Mouse (Mus musculus) left cerebral cortex, postnatal 36 days (tissue): ENCODE measurements at regions not wholly inside any gene's neighbourhood (a gene's known extent, or its start where the extent isn't known, plus 50 kb on each side); places are given as distances from the start of the nearest gene placed in this dataset.

Source experiments
- DNase-seq, 2 experiments: peaks; one replicate each; pipeline ENCODE4 v3.0.0; 2021 to 2022; ENCODE audit warnings: low spot score in 2 of 2, mixed read lengths in 1 of 2
- intact Hi-C: fragments of 180-260 bp; cut with DNase I; formaldehyde crosslinking; loops from one replicate; pipeline ENCODE4 v1.15.1; 2025

GRCm38 (mm10) chr4:8978949-8979348, 740.1 kb upstream of the Car8 start:
- intact Hi-C loops = no loop called here

GRCm38 (mm10) chr4:8969951-8970455, 731.2 kb upstream of the Car8 start:
- intact Hi-C loops = no loop called here

More at GRCm38 (mm10) chr4:8978949-8979348, 740.1 kb upstream of the Car8 start:
- no peak for DNase-seq

GRCm38 (mm10) chr4:8968741-8969140, 729.9 kb upstream of the Car8 start:
- DNase-seq = no peak
- intact Hi-C loops = no loop called here

More at GRCm38 (mm10) chr4:8969951-8970455, 731.2 kb upstream of the Car8 start:
- DNase-seq = no peak

DNA sequence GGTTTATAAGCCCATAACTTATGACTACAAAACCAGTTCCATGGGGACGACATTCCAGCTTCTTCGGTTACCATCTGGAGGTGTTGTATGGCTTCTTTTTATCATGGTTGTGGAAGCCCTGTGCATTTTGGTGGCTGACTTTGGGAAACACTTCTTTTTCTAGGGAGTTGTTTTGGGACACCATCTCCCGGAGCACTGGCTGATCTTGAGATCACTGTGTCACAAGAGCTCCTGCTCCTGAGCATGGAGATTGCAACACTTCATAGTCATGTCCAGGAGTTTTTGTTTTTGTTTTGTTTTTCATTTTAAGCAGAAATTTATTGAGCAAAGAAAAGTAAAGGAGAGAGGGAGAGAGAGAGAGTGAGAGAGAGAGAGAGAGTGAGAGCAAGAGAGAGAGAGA, 729.1 kb upstream of the Car8 start:
- no peak for DNase-seq
- intact Hi-C loops = no loop called here

GRCm38 (mm10) chr4:8965563-8965962, 726.7 kb upstream of the Car8 start:
- DNase-seq = no peak
- intact Hi-C loops = no loop called here

GRCm38 (mm10) chr4:8962959-8963572, 724.2 kb upstream of the Car8 start:
- DNase-seq = no peak
- intact Hi-C loops = no loop called here

DNA sequence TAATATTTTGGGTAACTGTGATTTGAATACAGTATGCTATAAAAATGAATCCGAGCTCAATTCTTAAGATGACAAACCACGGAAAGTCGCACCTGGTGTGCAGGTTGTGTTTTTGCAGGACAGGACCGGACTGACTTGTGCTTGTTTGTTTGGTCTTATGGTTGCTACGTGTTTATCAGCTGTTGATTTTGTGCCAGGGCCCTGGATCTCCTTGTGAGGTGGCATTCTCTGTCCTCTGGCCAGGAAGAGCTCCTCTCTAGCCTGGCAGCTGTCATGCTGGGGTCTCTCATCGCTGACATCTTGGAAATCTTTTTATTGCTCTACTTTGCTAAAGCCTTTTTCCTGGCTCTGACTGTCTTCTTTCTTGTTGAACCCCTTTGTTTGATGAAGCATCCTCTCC, 723.0 kb upstream of the Car8 start:
- no peak for DNase-seq
- intact Hi-C loops = no loop called here

DNA sequence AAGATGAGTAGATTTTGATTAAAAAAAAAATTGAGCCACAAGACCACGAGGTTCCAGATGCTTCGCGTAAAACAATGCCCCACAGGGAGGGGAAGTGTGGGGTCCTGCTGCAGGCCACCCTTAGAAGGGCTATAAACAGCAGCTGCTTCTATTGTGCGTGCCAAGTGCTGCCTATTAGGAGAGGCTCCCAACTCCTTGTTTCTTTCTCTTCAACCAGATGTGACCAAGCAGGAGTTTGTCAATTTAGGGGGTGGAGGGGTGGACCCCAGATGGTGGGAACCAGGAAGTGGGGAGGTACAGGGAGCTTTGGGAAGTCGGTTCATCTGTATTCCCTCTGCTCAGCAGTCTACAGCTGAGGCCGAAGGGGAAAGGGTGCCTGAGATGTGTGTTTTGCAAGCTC, 718.9 kb upstream of the Car8 start:
- intact Hi-C loops = no loop called here
- DNase-seq = no peak

DNA sequence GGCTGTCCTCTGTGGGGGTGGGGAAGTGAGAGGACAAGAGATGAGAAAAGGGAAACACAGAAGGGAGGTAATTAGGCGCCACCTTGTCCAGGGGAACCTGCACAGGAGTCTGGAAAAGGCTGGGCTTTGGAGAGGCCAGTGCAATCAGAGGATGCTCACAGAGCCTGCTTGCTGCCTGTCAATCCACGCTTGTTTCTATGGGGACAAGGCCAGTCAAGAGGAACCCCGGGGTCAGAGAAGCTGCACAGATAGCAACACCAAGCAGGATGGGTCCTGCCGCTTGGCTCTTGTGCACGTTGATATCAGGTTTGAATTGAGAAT, 718.1 kb upstream of the Car8 start:
- no peak for DNase-seq

GRCm38 (mm10) chr4:8956312-8957022, 717.6 kb upstream of the Car8 start:
- DNase-seq = no peak
- intact Hi-C loops = no loop called here

More for the DNA sequence above, 718.1 kb upstream of the Car8 start:
- intact Hi-C loops = no loop called here

- intact Hi-C loops = no loop called here
- no peak for DNase-seq
Measured at GRCm38 (mm10) chr4:8955306-8955705, 716.5 kb upstream of the Car8 start.

DNA sequence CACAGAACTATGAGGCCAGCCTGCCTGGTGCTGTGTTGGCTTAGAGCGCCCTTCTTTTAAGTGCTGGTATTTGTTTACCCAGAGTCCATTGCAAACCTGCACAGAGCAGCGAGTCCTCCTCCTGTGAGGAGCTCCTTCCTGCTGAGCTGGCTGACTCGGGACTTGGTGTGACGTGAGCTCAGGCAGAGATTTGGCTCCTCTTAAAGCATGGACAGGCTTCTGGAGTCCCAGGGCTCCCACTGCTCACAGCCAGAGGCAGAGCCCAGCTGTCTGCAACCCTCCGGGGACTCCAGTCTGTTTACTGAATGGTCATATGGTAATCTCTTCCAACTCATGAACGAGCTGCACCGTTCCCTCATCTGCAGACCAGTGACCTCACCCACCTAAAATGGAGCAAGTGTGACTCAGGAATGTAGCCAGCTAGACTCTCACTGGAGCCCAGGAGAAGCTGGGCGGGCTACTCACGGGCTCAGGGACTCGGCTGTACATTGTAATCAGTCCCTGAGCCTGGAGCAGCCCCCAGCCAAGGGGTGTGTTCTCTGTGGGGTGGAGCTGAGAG, 715.6 kb upstream of the Car8 start:
- intact Hi-C loops = no loop called here
- DNase-seq = no peak

- intact Hi-C loops = no loop called here
- no peak for DNase-seq
Measured at GRCm38 (mm10) chr4:8953181-8953580, 714.3 kb upstream of the Car8 start.

DNA sequence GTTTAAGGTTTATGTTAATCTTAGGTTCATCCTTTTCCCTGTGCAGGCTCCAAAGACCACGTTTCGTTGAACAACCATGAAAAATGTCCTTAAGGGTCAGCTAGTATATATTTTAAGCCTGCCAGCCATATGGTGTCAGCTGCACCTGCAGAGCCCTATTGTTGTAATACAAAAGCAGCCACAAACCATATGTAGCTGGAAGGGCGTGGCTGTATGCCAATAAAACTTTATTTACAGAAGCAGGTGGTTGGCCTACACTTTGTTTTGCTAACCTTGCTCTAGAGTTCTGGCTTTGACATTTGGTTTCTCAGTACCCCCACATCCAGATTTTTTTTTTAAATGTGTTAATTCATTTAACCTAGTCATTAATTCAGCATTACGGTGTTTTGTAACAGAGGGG, 711.1 kb upstream of the Car8 start:
- no peak for DNase-seq
- intact Hi-C loops = no loop called here

DNA sequence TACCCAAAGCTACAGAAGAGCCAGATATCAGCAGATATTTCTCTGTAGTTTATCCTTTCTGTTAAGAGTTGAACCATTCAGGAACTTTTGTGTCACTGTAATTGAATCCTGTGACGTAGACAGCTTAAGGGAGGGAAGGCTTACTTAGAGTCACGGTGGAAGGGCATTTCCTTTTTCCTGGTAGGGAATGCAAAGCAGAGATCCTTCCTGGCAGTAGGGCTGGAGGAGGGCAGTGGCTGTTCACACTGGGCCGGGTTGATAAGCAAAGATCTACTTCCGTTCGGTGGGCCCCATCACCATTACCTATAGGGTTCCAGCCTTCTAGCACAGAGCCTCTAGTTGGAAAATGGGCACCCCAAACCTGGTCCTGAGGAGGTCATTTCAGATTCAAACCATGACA, 710.7 kb upstream of the Car8 start:
- intact Hi-C loops = no loop called here
- no peak for DNase-seq

GRCm38 (mm10) chr4:8945116-8945515, 706.3 kb upstream of the Car8 start:
- intact Hi-C loops = no loop called here
- no peak for DNase-seq

DNA sequence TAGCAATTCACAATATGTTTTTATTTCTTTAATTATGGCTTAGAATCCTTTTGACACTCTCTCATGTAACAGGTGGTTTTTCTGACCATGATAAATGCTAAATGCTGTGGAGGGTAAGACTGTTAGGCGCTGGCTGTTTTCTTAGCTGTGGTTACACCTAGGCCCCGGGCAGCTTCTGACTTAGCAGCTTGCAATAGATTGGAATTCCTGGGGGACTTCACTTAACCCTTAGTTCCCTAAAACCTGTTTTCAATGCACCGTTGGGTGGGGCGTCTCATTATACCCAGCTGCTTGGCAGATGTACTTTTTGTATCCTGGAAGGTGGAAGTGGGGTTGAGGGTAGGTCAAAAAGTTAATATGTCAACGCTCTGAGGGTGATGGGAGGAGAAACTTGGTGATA, 704.2 kb upstream of the Car8 start:
- intact Hi-C loops = no loop called here
- no peak for DNase-seq

- intact Hi-C loops = no loop called here
- no peak for DNase-seq
Measured at GRCm38 (mm10) chr4:8938948-8939411, 700.1 kb upstream of the Car8 start.

- no peak for DNase-seq
- intact Hi-C loops = no loop called here
Measured at GRCm38 (mm10) chr4:8935899-8936298, 697.1 kb upstream of the Car8 start.

- intact Hi-C loops = no loop called here
Measured at GRCm38 (mm10) chr4:8934541-8934940, 695.7 kb upstream of the Car8 start.

DNA sequence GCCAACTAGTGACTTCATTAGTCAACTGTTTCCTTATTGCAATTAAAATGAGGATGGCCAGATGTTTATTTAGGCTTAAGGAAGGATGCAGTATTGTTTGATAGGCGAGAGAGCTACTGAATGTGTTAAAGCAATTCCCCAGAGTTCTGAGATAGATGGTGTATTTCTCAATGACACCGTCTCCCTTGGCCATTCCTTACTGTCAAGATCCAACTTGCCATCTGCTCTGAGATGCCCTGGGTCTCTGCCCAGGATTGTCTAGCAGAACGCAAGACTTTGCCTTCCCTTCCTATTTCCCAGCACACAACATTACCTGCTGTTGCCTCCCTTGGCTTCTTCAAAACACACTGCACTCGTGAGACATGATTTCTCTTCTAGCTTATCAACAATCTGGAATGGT, 690.5 kb upstream of the Car8 start:
- intact Hi-C loops = no loop called here
- DNase-seq = no peak

More at GRCm38 (mm10) chr4:8934541-8934940, 695.7 kb upstream of the Car8 start:
- DNase-seq = no peak
